23 mouse cellular contexts compared by ENCODE assay signal in the genomic region with DNA sequence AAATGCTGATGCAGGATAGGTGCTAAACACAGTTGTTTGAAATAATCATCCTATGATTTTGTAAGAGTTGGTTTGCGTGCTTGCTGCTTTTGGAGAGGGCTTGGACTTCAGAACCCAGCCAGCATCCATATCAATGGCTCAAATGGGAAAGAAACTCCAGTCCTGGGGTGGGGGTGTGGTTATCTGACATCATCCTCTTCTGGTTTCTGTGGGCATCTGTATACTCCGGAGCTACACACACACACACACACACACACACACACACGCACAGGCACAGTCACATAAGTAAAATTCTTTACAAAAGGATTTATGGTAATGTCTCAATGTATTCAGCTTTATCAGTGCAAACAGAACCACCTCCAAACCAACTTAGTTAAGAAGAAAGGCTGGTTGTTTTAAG. TPM values are rescaled to one million over a fixed set of nuclear protein-coding genes. Genes with fewer than 3 reads are reported as not detected.
A peak's percentile ranks its signal among the peaks of the same experiment; 100 is the strongest.
DNase-seq lines count a peak whose midpoint lies in the region; ATAC-seq and TF ChIP-seq lines count a peak whose summit lies in the region.
"Had no signal": no experiment of that assay in that cellular context is flagged by ENCODE, and none has a peak within 500 bp of the region (broad histone marks: within the 10 kb centered on the region; RNA-seq: fewer than 3 reads in every experiment).

No protein-coding gene starts in this region.

- H3K79me2 ChIP-seq in heart, adult 2 months (replicated peaks; ENCODE audit: control insufficient read depth, insufficient read depth, low read length) = no peaks in the 10 kb centered on the region

- H3K9ac ChIP-seq in heart, adult 2 months (ENCODE audit: low read depth, low read length) = no peak overlapping the region
- H3K9ac ChIP-seq in lung, embryonic 16.5 days (ENCODE audit: low read length) = no peak overlapping the region
- H3K9ac ChIP-seq in stomach, postnatal 0 days (ENCODE audit: low read length) = no peak overlapping the region
- no peak overlapping the region for H3K9ac ChIP-seq in hindbrain, embryonic 12.5 days
- H3K9ac ChIP-seq: embryonic facial prominence, embryonic 13.5 days; forebrain, embryonic 13.5 days; hindbrain, embryonic 13.5 days had no signal

- H3K4me3 ChIP-seq in heart, embryonic 10.5 days = no peak overlapping the region
- no peak overlapping the region for H3K4me3 ChIP-seq in heart, adult 2 months
- H3K4me3 ChIP-seq in lung, embryonic 16.5 days (ENCODE audit: low read length) = no peak overlapping the region
- H3K4me3 ChIP-seq in lung, adult 2 months (replicated peaks; ENCODE audit: extremely low read depth, low read depth, low read length) = no peak overlapping the region
- H3K4me3 ChIP-seq in limb, embryonic 10.5 days = no peak overlapping the region
- no peak overlapping the region for H3K4me3 ChIP-seq in stomach, postnatal 0 days (ENCODE audit: low read depth, low read length)
- no peak overlapping the region for H3K4me3 ChIP-seq in hindbrain, embryonic 12.5 days
- H3K4me3 ChIP-seq: embryonic facial prominence, embryonic 13.5 days; forebrain, embryonic 13.5 days; gastrocnemius, adult 2 months; hindbrain, embryonic 13.5 days had no signal

- TF ChIP-seq EP300 in heart, adult 2 months (IDR thresholded peaks at IDR 0.05; ENCODE audit: insufficient read depth, low read depth, low read length) = no peak
- no peak for TF ChIP-seq EP300 in stomach, postnatal 0 days (optimal IDR thresholded peaks at IDR 0.05)

- no peak for TF ChIP-seq POLR2A in heart, adult 2 months (IDR thresholded peaks at IDR 0.05; ENCODE audit: insufficient read depth, low read depth, low read length)
- no peak for TF ChIP-seq POLR2A in lung, adult 2 months (IDR thresholded peaks at IDR 0.05; ENCODE audit: borderline replicate concordance, extremely low read depth, low read depth, low read length)

- 78% methylated on average over 3 of the region's 3 CpGs for WGBS in heart, embryonic 10.5 days
- 84% methylated on average over 3 of the region's 3 CpGs for WGBS in heart, adult 2 months
- WGBS in lung, embryonic 16.5 days = 58% methylated on average over 3 of the region's 3 CpGs
- WGBS in lung, adult 2 months = 69% methylated on average over 3 of the region's 3 CpGs
- WGBS in limb, embryonic 10.5 days = 87% methylated on average over 3 of the region's 3 CpGs
- 53% methylated on average over 3 of the region's 3 CpGs for WGBS in stomach, postnatal 0 days
- WGBS in hindbrain, embryonic 12.5 days = 75% methylated on average over 3 of the region's 3 CpGs

- H3K4me1 ChIP-seq in heart, embryonic 10.5 days = peaks cover 9% of the 10 kb centered on the region
- H3K4me1 ChIP-seq in heart, adult 2 months (ENCODE audit: control insufficient read depth, insufficient read depth, low read length) = no peaks in the 10 kb centered on the region
- no peaks in the 10 kb centered on the region for H3K4me1 ChIP-seq in lung, embryonic 16.5 days (replicated peaks; ENCODE audit: control insufficient read depth, insufficient read depth, low read length)
- H3K4me1 ChIP-seq in lung, adult 2 months (ENCODE audit: control insufficient read depth, insufficient read depth, low read length) = no peaks in the 10 kb centered on the region
- peaks cover 9% of the 10 kb centered on the region for H3K4me1 ChIP-seq in limb, embryonic 10.5 days
- peaks cover 4% of the 10 kb centered on the region; the same call in 1 of the 2 replicates for H3K4me1 ChIP-seq in stomach, postnatal 0 days (replicated peaks; ENCODE audit: control insufficient read depth, insufficient read depth)
- peaks cover 13% of the 10 kb centered on the region for H3K4me1 ChIP-seq in hindbrain, embryonic 12.5 days

- TF ChIP-seq CTCF in heart, adult 2 months (IDR thresholded peaks at IDR 0.05) = no peak
- TF ChIP-seq CTCF in lung, adult 2 months (IDR thresholded peaks at IDR 0.05; ENCODE audit: insufficient read depth, low read length) = no peak
- TF ChIP-seq CTCF in stomach, postnatal 0 days (IDR thresholded peaks at IDR 0.05; ENCODE audit: low read depth) = no peak

- intact Hi-C loops in heart, adult 2 months (cut with DNase I) = no loop called here

- peak; percentile 16; the same call in 1 of the 2 replicates for ATAC-seq in lung, embryonic 16.5 days (ENCODE audit: low read depth)
- ATAC-seq in stomach, postnatal 0 days (ENCODE audit: low FRiP score, low TSS enrichment) = peak; percentile 30; the same call in 1 of the 2 replicates
- ATAC-seq in hindbrain, embryonic 12.5 days (ENCODE audit: low FRiP score) = no peak
- ATAC-seq: forebrain, embryonic 13.5 days had no signal

- peaks cover 68% of the 10 kb centered on the region for H3K27me3 ChIP-seq in heart, embryonic 10.5 days (ENCODE audit: insufficient read depth, poor library complexity, severe bottlenecking)
- peaks cover 20% of the 10 kb centered on the region for H3K27me3 ChIP-seq in heart, adult 2 months (ENCODE audit: control insufficient read depth, insufficient read depth, low read length)
- peaks cover 47% of the 10 kb centered on the region for H3K27me3 ChIP-seq in lung, embryonic 16.5 days (ENCODE audit: control insufficient read depth, insufficient read depth, low read depth, low read length)
- H3K27me3 ChIP-seq in limb, embryonic 10.5 days (ENCODE audit: low read depth, poor library complexity, severe bottlenecking) = peaks cover 61% of the 10 kb centered on the region
- peaks cover 12% of the 10 kb centered on the region; the same call in 1 of the 2 replicates for H3K27me3 ChIP-seq in stomach, postnatal 0 days (ENCODE audit: control insufficient read depth, insufficient read depth, low read length)
- H3K27me3 ChIP-seq in hindbrain, embryonic 12.5 days = peaks cover 66% of the 10 kb centered on the region

- H3K9me3 ChIP-seq in heart, embryonic 10.5 days = no peaks in the 10 kb centered on the region
- no peaks in the 10 kb centered on the region for H3K9me3 ChIP-seq in lung, embryonic 16.5 days (ENCODE audit: control insufficient read depth, low read length)
- H3K9me3 ChIP-seq in limb, embryonic 10.5 days (replicated peaks) = no peaks in the 10 kb centered on the region
- no peaks in the 10 kb centered on the region for H3K9me3 ChIP-seq in stomach, postnatal 0 days (ENCODE audit: control insufficient read depth, low read length)
- no peaks in the 10 kb centered on the region for H3K9me3 ChIP-seq in hindbrain, embryonic 12.5 days (replicated peaks)
- H3K9me3 ChIP-seq: embryonic facial prominence, embryonic 13.5 days; forebrain, embryonic 13.5 days; hindbrain, embryonic 13.5 days had no signal

- DNase-seq in heart, embryonic 10.5 days (ENCODE audit: low spot score) = peak; percentile 59
- no peak for DNase-seq in heart, adult 2 months
- no peak for DNase-seq in lung, adult 2 months
- DNase-seq in limb, embryonic 10.5 days (ENCODE audit: low spot score) = peak; percentile 19
- DNase-seq in stomach, postnatal 0 days (ENCODE audit: low spot score) = no peak
- DNase-seq: adrenal gland, postnatal 14 days; cerebellum, adult 11-12 months; cerebellum, adult 9-10 months; cerebellum, postnatal 25 days; gastrocnemius, adult 2 months; gastrocnemius, postnatal 25 days; heart, postnatal 10 days; heart, postnatal 4 days had no signal

- no peak overlapping the region for H3K27ac ChIP-seq in heart, embryonic 10.5 days
- H3K27ac ChIP-seq in heart, adult 2 months = no peak overlapping the region
- H3K27ac ChIP-seq in lung, embryonic 16.5 days (ENCODE audit: low read length) = peak overlapping the region; percentile 82
- no peak overlapping the region for H3K27ac ChIP-seq in limb, embryonic 10.5 days
- no peak overlapping the region; the same call in 1 of the 2 replicates for H3K27ac ChIP-seq in stomach, postnatal 0 days (replicated peaks)
- no peak overlapping the region for H3K27ac ChIP-seq in hindbrain, embryonic 12.5 days
- H3K27ac ChIP-seq: embryonic facial prominence, embryonic 13.5 days; forebrain, embryonic 13.5 days; gastrocnemius, adult 2 months; hindbrain, embryonic 13.5 days had no signal

- H3K36me3 ChIP-seq in heart, embryonic 10.5 days = no peaks in the 10 kb centered on the region
- H3K36me3 ChIP-seq in heart, adult 2 months (ENCODE audit: control insufficient read depth, insufficient read depth, low read length) = no peaks in the 10 kb centered on the region
- no peaks in the 10 kb centered on the region for H3K36me3 ChIP-seq in lung, embryonic 16.5 days (ENCODE audit: control insufficient read depth, insufficient read depth, low read length)
- H3K36me3 ChIP-seq in limb, embryonic 10.5 days = no peaks in the 10 kb centered on the region
- H3K36me3 ChIP-seq in stomach, postnatal 0 days (ENCODE audit: control insufficient read depth, insufficient read depth, low read length) = no peaks in the 10 kb centered on the region
- H3K36me3 ChIP-seq in hindbrain, embryonic 12.5 days = no peaks in the 10 kb centered on the region
- H3K36me3 ChIP-seq: embryonic facial prominence, embryonic 13.5 days; hindbrain, embryonic 13.5 days had no signal

- no peak overlapping the region for H3K4me2 ChIP-seq in lung, embryonic 16.5 days (ENCODE audit: low read depth, low read length)
- H3K4me2 ChIP-seq in stomach, postnatal 0 days (replicated peaks; ENCODE audit: low read depth) = no peak overlapping the region
- H3K4me2 ChIP-seq in hindbrain, embryonic 12.5 days (replicated peaks) = no peak overlapping the region
- H3K4me2 ChIP-seq: embryonic facial prominence, embryonic 13.5 days; forebrain, embryonic 13.5 days; hindbrain, embryonic 13.5 days had no signal

RNA-seq across cellular contexts. Expression of gene Mcidas, which starts 6.4 kb away (rescaled TPM):
- polyA plus RNA-seq in heart, embryonic 10.5 days (2016; fragmentation: Nextera tagmentation; extraction: Ambion mirVana) = 0.13 TPM in 1 of 2 replicates, not detected in the other
- not detected for total RNA-seq in heart, adult 2 months (2021)
- polyA plus RNA-seq in heart, adult 2 months (2012; rRNA removed) = 0.12 TPM in 1 of 2 replicates, not detected in the other
- 9.3 and 9.9 TPM in 2 replicates for polyA plus RNA-seq in lung, embryonic 16.5 days (2015; fragmentation: Nextera tagmentation; extraction: Ambion mirVana)
- 0.47 and 0.66 TPM in 2 replicates for polyA plus RNA-seq in lung, adult 2 months (2012; rRNA removed)
- polyA plus RNA-seq in limb, embryonic 10.5 days (2016; fragmentation: Nextera tagmentation; extraction: Ambion mirVana) = not detected in 2 replicates
- polyA plus RNA-seq in stomach, postnatal 0 days (2015; fragmentation: Nextera tagmentation; extraction: Ambion mirVana) = 0.11 and 0.17 TPM in 2 replicates
- 1.6 and 1.7 TPM in 2 replicates for polyA plus RNA-seq in hindbrain, embryonic 12.5 days (2016; fragmentation: Nextera tagmentation; extraction: Ambion mirVana)
- total RNA-seq: adrenal gland, adult 18-20 months; adrenal gland, postnatal 14 days; gastrocnemius, adult 2 months; gastrocnemius, postnatal 25 days; granulocyte monocyte progenitor cell, adult 5-6 weeks; heart, postnatal 10 days; heart, postnatal 4 days; MEL had no signal
- polyA plus RNA-seq: heart, embryonic 14.5 days had no signal

RNA-seq across cellular contexts. Expression of gene Ccno, which starts 12.5 kb away (rescaled TPM):
- polyA plus RNA-seq in heart, embryonic 10.5 days (2016; fragmentation: Nextera tagmentation; extraction: Ambion mirVana) = 0.10 TPM in 1 of 2 replicates, not detected in the other
- total RNA-seq in heart, adult 2 months (2021) = under 1 TPM in 1 of 2 experiments, not detected in 1; 0.47 TPM
- 0.35 and 0.51 TPM in 2 replicates for polyA plus RNA-seq in heart, adult 2 months (2012; rRNA removed)
- polyA plus RNA-seq in lung, embryonic 16.5 days (2015; fragmentation: Nextera tagmentation; extraction: Ambion mirVana) = 15.3 and 16.7 TPM in 2 replicates
- polyA plus RNA-seq in lung, adult 2 months (2012; rRNA removed) = 5.9 and 8.4 TPM in 2 replicates
- 0.20 TPM in 1 of 2 replicates, not detected in the other for polyA plus RNA-seq in limb, embryonic 10.5 days (2016; fragmentation: Nextera tagmentation; extraction: Ambion mirVana)
- 0.21 and 0.41 TPM in 2 replicates for polyA plus RNA-seq in stomach, postnatal 0 days (2015; fragmentation: Nextera tagmentation; extraction: Ambion mirVana)
- polyA plus RNA-seq in hindbrain, embryonic 12.5 days (2016; fragmentation: Nextera tagmentation; extraction: Ambion mirVana) = 2.8 and 3.7 TPM in 2 replicates
- total RNA-seq: gastrocnemius, adult 2 months; gastrocnemius, postnatal 25 days had no signal

RNA-seq across cellular contexts. Expression of gene Cdc20b, which starts 34.8 kb away (rescaled TPM):
- not detected in 2 replicates for polyA plus RNA-seq in heart, embryonic 10.5 days (2016; fragmentation: Nextera tagmentation; extraction: Ambion mirVana)
- total RNA-seq in heart, adult 2 months (2021) = not detected
- polyA plus RNA-seq in heart, adult 2 months (2012; rRNA removed) = 0.14 TPM in 1 of 2 replicates, not detected in the other
- polyA plus RNA-seq in lung, embryonic 16.5 days (2015; fragmentation: Nextera tagmentation; extraction: Ambion mirVana) = 4.6 and 5.4 TPM in 2 replicates
- polyA plus RNA-seq in lung, adult 2 months (2012; rRNA removed) = 0.27 and 0.54 TPM in 2 replicates
- polyA plus RNA-seq in limb, embryonic 10.5 days (2016; fragmentation: Nextera tagmentation; extraction: Ambion mirVana) = not detected in 2 replicates
- polyA plus RNA-seq in stomach, postnatal 0 days (2015; fragmentation: Nextera tagmentation; extraction: Ambion mirVana) = not detected in 2 replicates
- polyA plus RNA-seq in hindbrain, embryonic 12.5 days (2016; fragmentation: Nextera tagmentation; extraction: Ambion mirVana) = 0.68 and 2.1 TPM in 2 replicates
- total RNA-seq: adrenal gland, adult 18-20 months; adrenal gland, postnatal 14 days; gastrocnemius, adult 2 months; gastrocnemius, postnatal 25 days; granulocyte monocyte progenitor cell, adult 5-6 weeks; heart, postnatal 4 days; MEL had no signal
- polyA plus RNA-seq: cortical plate, adult 2 months; heart, embryonic 14.5 days had no signal

RNA-seq across cellular contexts. Expression of gene Gpx8, which starts 46.1 kb away (rescaled TPM):
- polyA plus RNA-seq in heart, embryonic 10.5 days (2016; fragmentation: Nextera tagmentation; extraction: Ambion mirVana) = 124 and 134 TPM in 2 replicates
- 10 to 100 TPM; 37.1 to 37.9 TPM for total RNA-seq in heart, adult 2 months (2021)
- 9.5 and 16.9 TPM in 2 replicates for polyA plus RNA-seq in heart, adult 2 months (2012; rRNA removed)
- 169 and 172 TPM in 2 replicates for polyA plus RNA-seq in lung, embryonic 16.5 days (2015; fragmentation: Nextera tagmentation; extraction: Ambion mirVana)
- 6.8 and 10.6 TPM in 2 replicates for polyA plus RNA-seq in lung, adult 2 months (2012; rRNA removed)
- polyA plus RNA-seq in limb, embryonic 10.5 days (2016; fragmentation: Nextera tagmentation; extraction: Ambion mirVana) = 87.5 and 98.7 TPM in 2 replicates
- polyA plus RNA-seq in stomach, postnatal 0 days (2015; fragmentation: Nextera tagmentation; extraction: Ambion mirVana) = 96.8 and 104 TPM in 2 replicates
- 110 and 116 TPM in 2 replicates for polyA plus RNA-seq in hindbrain, embryonic 12.5 days (2016; fragmentation: Nextera tagmentation; extraction: Ambion mirVana)
- total RNA-seq: granulocyte monocyte progenitor cell, adult 5-6 weeks; MEL had no signal

Comparison
In these comparisons a context has a peak if more than half of its experiments do, and no peak if none do; other contexts are left out.
1. DNase-seq: peak in heart, embryonic 10.5 days (single experiment) and limb, embryonic 10.5 days (single experiment); none in heart, adult 2 months (0 of 2), lung, adult 2 months (single experiment) and stomach, postnatal 0 days (single experiment).